Mouse (Mus musculus): Measurements from ENCODE around the gene Sptssa. TPM values are rescaled to one million over a fixed set of nuclear protein-coding genes. Genes with fewer than 3 reads are reported as not detected.

Sptssa gene
- 51.9 and 66.0 TPM in 2 replicates for total RNA-seq (2014; rRNA removed)
- polyA plus RNA-seq (2015; fragmentation: Nextera tagmentation; extraction: Ambion mirVana) = 222 and 227 TPM in 2 replicates

GRCm38 (mm10) chr12:54656396-54657171 is at the start of gene Sptssa:
Gene Sptssa (minus strand): TSS chr12:54656573.
- ATAC-seq = peak; percentile 99
- H3K9ac ChIP-seq (replicated peaks; ENCODE audit: low read length) = peak within 1 kb of the TSS; percentile 81
- no peaks in the 10 kb centered on the region for H3K27me3 ChIP-seq (ENCODE audit: insufficient read depth, low read length)
- peak; percentile 97 for DNase-seq (ENCODE audit: low spot score)
- peaks cover 5% of the 10 kb centered on the region; the same call in 1 of the 2 replicates for H3K4me1 ChIP-seq (ENCODE audit: insufficient read depth, low read length)
- peak within 1 kb of the TSS; percentile 71 for H3K4me2 ChIP-seq (ENCODE audit: low read depth, low read length)
- H3K27ac ChIP-seq = peak within 1 kb of the TSS; percentile 86
- no peaks in the 10 kb centered on the region for H3K9me3 ChIP-seq (ENCODE audit: low read length)
- H3K36me3 ChIP-seq (ENCODE audit: insufficient read depth, low read length) = no peaks in the 10 kb centered on the region
- TF ChIP-seq CTCF (IDR thresholded peaks at IDR 0.05; ENCODE audit: low read depth) = no peak
- WGBS = 9% methylated on average over 50 of the region's 53 CpGs
- H3K4me3 ChIP-seq (ENCODE audit: low read length) = peak within 1 kb of the TSS; percentile 66

- no peaks in the 10 kb centered on the region; the same call in 1 of the 2 replicates for H3K4me1 ChIP-seq (ENCODE audit: insufficient read depth, low read length)
- 75% methylated on average over 7 of the region's 7 CpGs for WGBS
- no peak overlapping the region for H3K4me3 ChIP-seq (ENCODE audit: low read length)
- no peak for DNase-seq (ENCODE audit: low spot score)
- ATAC-seq = no peak
- no peaks in the 10 kb centered on the region for H3K9me3 ChIP-seq (ENCODE audit: low read length)
- H3K36me3 ChIP-seq (ENCODE audit: insufficient read depth, low read length) = no peaks in the 10 kb centered on the region
- no peak overlapping the region for H3K9ac ChIP-seq (replicated peaks; ENCODE audit: low read length)
- no peak for TF ChIP-seq CTCF (IDR thresholded peaks at IDR 0.05; ENCODE audit: low read depth)
- no peak overlapping the region for H3K4me2 ChIP-seq (ENCODE audit: low read depth, low read length)
- H3K27me3 ChIP-seq (ENCODE audit: insufficient read depth, low read length) = no peaks in the 10 kb centered on the region
- no peak overlapping the region for H3K27ac ChIP-seq
Measured at GRCm38 (mm10) chr12:54699394-54699793, 43.0 kb upstream of the Sptssa start.

GRCm38 (mm10) chr12:54697791-54698250 is 41.4 kb upstream of the Sptssa start:
- DNase-seq (ENCODE audit: low spot score) (no peak), ATAC-seq (no peak)
- Histone ChIP-seq H3K4me3 (ENCODE audit: low read length) (no peak overlapping the region), H3K9me3 (ENCODE audit: low read length) (no peaks in the 10 kb centered on the region), H3K27ac (no peak overlapping the region), H3K27me3 (ENCODE audit: insufficient read depth, low read length) (no peaks in the 10 kb centered on the region), H3K36me3 (ENCODE audit: insufficient read depth, low read length) (no peaks in the 10 kb centered on the region), H3K4me2 (ENCODE audit: low read depth, low read length) (no peak overlapping the region), H3K9ac (replicated peaks; ENCODE audit: low read length) (no peak overlapping the region), H3K4me1 (ENCODE audit: insufficient read depth, low read length) (no peaks in the 10 kb centered on the region; the same call in 1 of the 2 replicates)
- 54% methylated on average over 6 of the region's 6 CpGs for WGBS
- TF ChIP-seq CTCF (IDR thresholded peaks at IDR 0.05; ENCODE audit: low read depth) = no peak

GRCm38 (mm10) chr12:54697003-54697597 is 40.7 kb upstream of the Sptssa start:
- H3K27ac ChIP-seq = no peak overlapping the region

GRCm38 (mm10) chr12:54696242-54697002 is 40.0 kb upstream of the Sptssa start:
- Histone ChIP-seq H3K4me2 (ENCODE audit: low read depth, low read length) (peak overlapping the region; percentile 70), H3K27ac (peak overlapping the region; percentile 98), H3K36me3 (ENCODE audit: insufficient read depth, low read length) (0 out of 2 replicates have a peak, but pooled peaks cover 4% of the 10 kb centered on the region), H3K27me3 (ENCODE audit: insufficient read depth, low read length) (no peaks in the 10 kb centered on the region), H3K4me1 (ENCODE audit: insufficient read depth, low read length) (no peaks in the 10 kb centered on the region; the same call in 1 of the 2 replicates), H3K9me3 (ENCODE audit: low read length) (no peaks in the 10 kb centered on the region), H3K9ac (replicated peaks; ENCODE audit: low read length) (peak overlapping the region; percentile 76; the same call in 1 of the 2 replicates), H3K4me3 (ENCODE audit: low read length) (peak overlapping the region; percentile 77)
- under 1% methylated on average over 32 of the region's 32 CpGs for WGBS
- ATAC-seq = peak; percentile 92
- TF ChIP-seq CTCF (IDR thresholded peaks at IDR 0.05; ENCODE audit: low read depth) = no peak
- DNase-seq (ENCODE audit: low spot score) = peak; percentile 98

More at GRCm38 (mm10) chr12:54697003-54697597, 40.7 kb upstream of the Sptssa start:
- ATAC-seq (peak; percentile 50), DNase-seq (ENCODE audit: low spot score) (no peak)
- 8% methylated on average over 7 of the region's 7 CpGs for WGBS
- H3K4me1 ChIP-seq (ENCODE audit: insufficient read depth, low read length) = no peaks in the 10 kb centered on the region; the same call in 1 of the 2 replicates
- H3K4me3 ChIP-seq (ENCODE audit: low read length) = no peak overlapping the region
- 0 out of 2 replicates have a peak, but pooled peaks cover 2% of the 10 kb centered on the region for H3K36me3 ChIP-seq (ENCODE audit: insufficient read depth, low read length)
- no peaks in the 10 kb centered on the region for H3K9me3 ChIP-seq (ENCODE audit: low read length)
- no peak overlapping the region for H3K4me2 ChIP-seq (ENCODE audit: low read depth, low read length)
- no peak for TF ChIP-seq CTCF (IDR thresholded peaks at IDR 0.05; ENCODE audit: low read depth)
- H3K27me3 ChIP-seq (ENCODE audit: insufficient read depth, low read length) = no peaks in the 10 kb centered on the region
- H3K9ac ChIP-seq (replicated peaks; ENCODE audit: low read length) = no peak overlapping the region

All from hindbrain, postnatal 0 days (tissue).